Mouse (Mus musculus) urinary bladder, postnatal 14 days (tissue): ENCODE measurements around the gene Fam126a.

Experiments
- DNase-seq: peaks from one replicate; pipeline ENCODE4 v3.0.0; 2021; ENCODE audit warnings: low spot score

Fam126a gene

GRCm38 (mm10) chr5:24030579-24030969, at the start of gene Fam126a:
TSS of gene Fam126a (minus strand) at chr5:24030690.
- DNase-seq = peak; percentile 94

GRCm38 (mm10) chr5:24078420-24079179, 48.1 kb upstream of the Fam126a start:
- DNase-seq = no peak

- DNase-seq = no peak
Measured at GRCm38 (mm10) chr5:24077739-24078306, 47.3 kb upstream of the Fam126a start.

GRCm38 (mm10) chr5:24076986-24077718, 46.7 kb upstream of the Fam126a start:
- peak; percentile 72 for DNase-seq

- DNase-seq = no peak
Measured at GRCm38 (mm10) chr5:24072031-24072430, 41.5 kb upstream of the Fam126a start.

GRCm38 (mm10) chr5:24068955-24069354, 38.5 kb upstream of the Fam126a start:
- no peak for DNase-seq

GRCm38 (mm10) chr5:24063545-24063944, 33.1 kb upstream of the Fam126a start:
- no peak for DNase-seq

GRCm38 (mm10) chr5:24063034-24063433, 32.5 kb upstream of the Fam126a start:
- no peak for DNase-seq

- no peak for DNase-seq
Measured at GRCm38 (mm10) chr5:24060949-24061348, 30.5 kb upstream of the Fam126a start.

GRCm38 (mm10) chr5:24057592-24057991, 27.1 kb upstream of the Fam126a start:
- no peak for DNase-seq

- no peak for DNase-seq
Measured at GRCm38 (mm10) chr5:24056865-24057264, 26.4 kb upstream of the Fam126a start.

- no peak for DNase-seq
Measured at GRCm38 (mm10) chr5:24054382-24054781, 23.9 kb upstream of the Fam126a start.

- DNase-seq = no peak
Measured at GRCm38 (mm10) chr5:24053245-24054190, 23.0 kb upstream of the Fam126a start.

- DNase-seq = no peak
Measured at GRCm38 (mm10) chr5:24051755-24052675, 21.5 kb upstream of the Fam126a start.

GRCm38 (mm10) chr5:24047821-24048220, 17.3 kb upstream of the Fam126a start:
- DNase-seq = peak; percentile 18

- DNase-seq = no peak
Measured at GRCm38 (mm10) chr5:24047001-24047400, 16.5 kb upstream of the Fam126a start.

- DNase-seq = no peak
Measured at GRCm38 (mm10) chr5:24045998-24046631, 15.6 kb upstream of the Fam126a start.

- DNase-seq = no peak
Measured at GRCm38 (mm10) chr5:24044387-24044786, 13.9 kb upstream of the Fam126a start.

GRCm38 (mm10) chr5:24043367-24043766, 12.9 kb upstream of the Fam126a start:
- no peak for DNase-seq

- no peak for DNase-seq
Measured at GRCm38 (mm10) chr5:24041341-24041852, 10.9 kb upstream of the Fam126a start.
